Mouse (Mus musculus) limb, embryonic 14.5 days (tissue): ENCODE measurements around the gene Acat3. TPM values are rescaled to one million over a fixed set of nuclear protein-coding genes. Genes with fewer than 3 reads are reported as not detected.

Experiments used
- ATAC-seq: fragments of 200-750 bp; cut with Nextera tagmentation; 2 replicates; pipeline ENCODE4 v1.8.0; 2017; ENCODE audit warnings: low read depth, moderate number of reproducible peaks, moderate TSS enrichment; ENCODE audit not compliant: low FRiP score
- DNase-seq: peaks from one replicate; pipeline ENCODE4 v3.0.0-alpha.2; 2015; ENCODE audit warnings: low spot score
- H3K27ac ChIP-seq: fragments of 300-500 bp; sonication (generic); replicated peaks from 2 replicates; pipeline ENCODE4 v1.5.1; 2014; ENCODE audit warnings: low read depth, mild to moderate bottlenecking, low read length, moderate library complexity, mixed read lengths
- H3K27me3 ChIP-seq: fragments of 300-500 bp; sonication (generic); 2 replicates; pipeline ENCODE4 v1.6.1; 2014; ENCODE audit warnings: low read length, mixed read lengths; ENCODE audit not compliant: control insufficient read depth, insufficient read depth
- H3K36me3 ChIP-seq: fragments of 300-500 bp; sonication (generic); 2 replicates; pipeline ENCODE4 v1.6.1; 2014; ENCODE audit warnings: mild to moderate bottlenecking, low read length, moderate library complexity, mixed read lengths; ENCODE audit not compliant: control insufficient read depth, insufficient read depth
- H3K4me1 ChIP-seq: fragments of 300-500 bp; sonication (generic); 2 replicates; pipeline ENCODE4 v1.6.1; 2014; ENCODE audit warnings: antibody characterized with exemption, low read length, mixed read lengths; ENCODE audit not compliant: control insufficient read depth, insufficient read depth
- H3K4me2 ChIP-seq: fragments of 300-500 bp; sonication (generic); replicated peaks from 2 replicates; pipeline ENCODE4 v1.6.1; 2014; ENCODE audit warnings: low read depth, mild to moderate bottlenecking, low read length, moderate library complexity; ENCODE audit not compliant: severe bottlenecking
- H3K4me3 ChIP-seq: fragments of 300-500 bp; sonication (generic); replicated peaks from 2 replicates; pipeline ENCODE4 v1.5.1; 2014; ENCODE audit warnings: low read length
- H3K9ac ChIP-seq: fragments of 300-500 bp; sonication (generic); 2 replicates; pipeline ENCODE4 v1.6.1; 2014; ENCODE audit warnings: mild to moderate bottlenecking, low read depth, low read length, moderate library complexity; ENCODE audit not compliant: severe bottlenecking
- H3K9me3 ChIP-seq: fragments of 300-500 bp; sonication (generic); 2 replicates; pipeline ENCODE4 v1.6.1; 2016; ENCODE audit warnings: low read length; ENCODE audit not compliant: control insufficient read depth
- POLR2A ChIP-seq: fragments of 200-500 bp; IDR thresholded peaks from 2 replicates; pipeline ENCODE4 v1.8.0; 2012; ENCODE audit warnings: inconsistent platforms, mild to moderate bottlenecking, moderate library complexity, borderline replicate concordance; ENCODE audit not compliant: insufficient read depth, insufficient read length; ENCODE audit errors: extremely low read depth
- WGBS: fragments of 180-500 bp; shearing (Covaris S2); extraction: QIAGEN DNeasy Blood & Tissue Kit; methylation state at CpG from one replicate; pipeline ENCODE4 v1.1.7; 2014; 5-methylcytosine and 5-hydroxymethylcytosine counted together
- polyA plus RNA-seq, 2 experiments: library from polyadenylated mRNA; depleted of rRNA in 1 of 2; stranded (reverse) in 1 of 2; unstranded in 1 of 2; fragments of >200 nt; fragmentation: Nextera tagmentation in 1 of 2; extraction: Ambion mirVana in 1 of 2; gene quantifications; 2 replicates each; pipeline versions ENCODE4 v1.2.1 to v1.2.3; 2012 to 2014

Gene Acat3
- polyA plus RNA-seq, 2 experiments: 0.33 to 0.47 TPM

- DNase-seq: no peak
Observed at GRCm38 (mm10) chr17:12909361-12910280, 30.8 kb downstream of the Acat3 start, which contains the start of gene Pnldc1. TSS of gene Pnldc1 (minus strand) at chr17:12910230.

GRCm38 (mm10) chr17:12906436-12906835 lies 34.0 kb downstream of the Acat3 start:
- no peak overlapping the region for H3K27ac ChIP-seq
- no peak overlapping the region for H3K4me3 ChIP-seq
- no peak for TF ChIP-seq POLR2A
- H3K9me3 ChIP-seq: no peaks in the 10 kb centered on the region
- H3K27me3 ChIP-seq: no peaks in the 10 kb centered on the region
- 91% methylated on average over 9 of the region's 9 CpGs for WGBS
- H3K4me2 ChIP-seq: no peak overlapping the region
- H3K9ac ChIP-seq: no peak overlapping the region
- no peak for DNase-seq
- H3K4me1 ChIP-seq: peaks cover 9% of the 10 kb centered on the region
- no peak for ATAC-seq
- H3K36me3 ChIP-seq: peaks cover 28% of the 10 kb centered on the region

More at GRCm38 (mm10) chr17:12909361-12910280, 30.8 kb downstream of the Acat3 start, which contains the start of gene Pnldc1:
- Histone ChIP-seq H3K4me1 (no peaks in the 10 kb centered on the region), H3K9ac (no peak within 1 kb of the TSS), H3K4me2 (no peak within 1 kb of the TSS), H3K4me3 (no peak within 1 kb of the TSS), H3K27me3 (no peaks in the 10 kb centered on the region), H3K36me3 (peaks cover 50% of the 10 kb centered on the region), H3K9me3 (no peaks in the 10 kb centered on the region), H3K27ac (no peak within 1 kb of the TSS)
- WGBS: 72% methylated on average over 35 of the region's 35 CpGs
- TF ChIP-seq POLR2A: no peak
- ATAC-seq: no peak

- Histone ChIP-seq H3K36me3 (peaks cover 24% of the 10 kb centered on the region), H3K4me2 (no peak overlapping the region), H3K27ac (no peak overlapping the region), H3K9me3 (no peaks in the 10 kb centered on the region), H3K4me1 (peaks cover 9% of the 10 kb centered on the region), H3K4me3 (no peak overlapping the region), H3K9ac (no peak overlapping the region), H3K27me3 (no peaks in the 10 kb centered on the region)
- no peak for DNase-seq
- 89% methylated on average over 4 of the region's 4 CpGs for WGBS
- TF ChIP-seq POLR2A: no peak
- no peak for ATAC-seq
Observed at GRCm38 (mm10) chr17:12905810-12906209, 34.6 kb downstream of the Acat3 start.

- H3K27me3 ChIP-seq: no peaks in the 10 kb centered on the region
- DNase-seq: no peak
- H3K9me3 ChIP-seq: no peaks in the 10 kb centered on the region
- peaks cover 18% of the 10 kb centered on the region for H3K36me3 ChIP-seq
- no peak overlapping the region for H3K9ac ChIP-seq
- no peak for ATAC-seq
- no peak overlapping the region for H3K4me3 ChIP-seq
- TF ChIP-seq POLR2A: no peak
- H3K4me2 ChIP-seq: no peak overlapping the region
- WGBS: 43% methylated on average over 1 of the region's 1 CpGs
- H3K27ac ChIP-seq: peak overlapping the region; percentile 63; the same call in 1 of the 2 replicates
- H3K4me1 ChIP-seq: peaks cover 9% of the 10 kb centered on the region
Observed at GRCm38 (mm10) chr17:12904349-12904748, 36.1 kb downstream of the Acat3 start.

- Histone ChIP-seq H3K4me1 (peaks cover 9% of the 10 kb centered on the region), H3K27me3 (no peaks in the 10 kb centered on the region), H3K9ac (no peak overlapping the region), H3K36me3 (peaks cover 18% of the 10 kb centered on the region), H3K4me2 (no peak overlapping the region; the same call in 1 of the 2 replicates), H3K9me3 (no peaks in the 10 kb centered on the region), H3K27ac (peak overlapping the region; percentile 70), H3K4me3 (no peak overlapping the region)
- 27% methylated on average over 11 of the region's 12 CpGs for WGBS
- ATAC-seq: peak; percentile 81
- DNase-seq: peak; percentile 57
- TF ChIP-seq POLR2A: no peak
Observed at GRCm38 (mm10) chr17:12903372-12904333, 36.7 kb downstream of the Acat3 start.
